Mouse (Mus musculus): Measurements from ENCODE around the gene Dqx1.

- no peak for TF ChIP-seq CTCF (IDR thresholded peaks at IDR 0.05; ENCODE audit: low read depth, low read length)
- no peak for TF ChIP-seq POLR2A (IDR thresholded peaks at IDR 0.05; ENCODE audit: extremely low read depth, insufficient read depth, low read length)
These were observed 41.9 kb upstream of the Dqx1 start for GRCm38 (mm10) chr6:83015749-83016148.
